Mouse (Mus musculus): ENCODE measurements around the gene Cds2.
"Not testable (repeated sequence)": the region's sequence is repeated elsewhere in the genome, so short reads cannot be mapped to it uniquely, and the experiment has no call there.

The Cds2 gene

GRCm38 (mm10) chr2:132293694-132294450 is 30.9 kb downstream of the Cds2 start:
- no peak for DNase-seq

GRCm38 (mm10) chr2:132298250-132298649 is 35.3 kb downstream of the Cds2 start:
- DNase-seq = no peak

- DNase-seq = no peak
Observed at GRCm38 (mm10) chr2:132301436-132301835, 38.5 kb downstream of the Cds2 start.

- DNase-seq = no peak
Observed at GRCm38 (mm10) chr2:132305165-132305564, 42.2 kb downstream of the Cds2 start.

GRCm38 (mm10) chr2:132305988-132306387 is 43.0 kb downstream of the Cds2 start:
- DNase-seq = peak; percentile 45 to 54

GRCm38 (mm10) chr2:132307213-132307843 is 44.4 kb downstream of the Cds2 start:
- no peak for DNase-seq

- DNase-seq = no peak
Observed at GRCm38 (mm10) chr2:132308829-132309228, 45.9 kb downstream of the Cds2 start.

- no peak for DNase-seq
Observed at GRCm38 (mm10) chr2:132309398-132309930, 46.5 kb downstream of the Cds2 start.

GRCm38 (mm10) chr2:132312616-132313015 is 49.7 kb downstream of the Cds2 start:
- no peak for DNase-seq

- no peak for DNase-seq
Observed at GRCm38 (mm10) chr2:132313568-132313967, 50.6 kb downstream of the Cds2 start.

- DNase-seq = not testable (repeated sequence)
Observed at GRCm38 (mm10) chr2:132314057-132314456, 51.1 kb downstream of the Cds2 start.

GRCm38 (mm10) chr2:132316041-132316808 is 53.3 kb downstream of the Cds2 start:
- peak; percentile 71 to 74 for DNase-seq

GRCm38 (mm10) chr2:132317178-132317577 is 54.2 kb downstream of the Cds2 start:
- no peak for DNase-seq

- DNase-seq = no peak
Observed at GRCm38 (mm10) chr2:132320516-132320915, 57.6 kb downstream of the Cds2 start.

- DNase-seq = no peak
Observed at GRCm38 (mm10) chr2:132323541-132323940, 60.6 kb downstream of the Cds2 start.

GRCm38 (mm10) chr2:132337202-132337601 is 74.3 kb downstream of the Cds2 start:
- no peak for DNase-seq

- DNase-seq = no peak
Observed at GRCm38 (mm10) chr2:132340350-132340749, 77.4 kb downstream of the Cds2 start.

- no peak for DNase-seq
Observed at GRCm38 (mm10) chr2:132341293-132341692, 78.3 kb downstream of the Cds2 start.

- DNase-seq = no peak
Observed at GRCm38 (mm10) chr2:132343846-132344245, 80.9 kb downstream of the Cds2 start.

All from B cell, adult 2 months (primary cell).